Mouse (Mus musculus) embryonic facial prominence, embryonic 14.5 days (tissue): ENCODE data around the gene Mier3. TPM values are rescaled to one million over a fixed set of nuclear protein-coding genes. Genes with fewer than 3 reads are reported as not detected.

Experiments used
- ATAC-seq: fragments of 200-750 bp; cut with Nextera tagmentation; 2 replicates; pipeline ENCODE4 v1.8.0; 2017; ENCODE audit warnings: low read depth, moderate number of reproducible peaks, moderate TSS enrichment
- DNase-seq: peaks from one replicate; pipeline ENCODE4 v3.0.0-alpha.2; 2015; ENCODE audit warnings: low spot score
- H3K27ac ChIP-seq: fragments of 300-500 bp; sonication (generic); replicated peaks from 2 replicates; pipeline ENCODE4 v1.5.1; 2014; ENCODE audit warnings: low read depth, mild to moderate bottlenecking, low read length, moderate library complexity
- H3K27me3 ChIP-seq: fragments of 300-500 bp; sonication (generic); replicated peaks from 2 replicates; pipeline ENCODE4 v1.6.1; 2014; ENCODE audit warnings: low read length; ENCODE audit not compliant: control insufficient read depth, insufficient read depth
- H3K36me3 ChIP-seq: fragments of 300-500 bp; sonication (generic); 2 replicates; pipeline ENCODE4 v1.6.1; 2014; ENCODE audit warnings: low read length, mixed read lengths; ENCODE audit not compliant: control insufficient read depth, insufficient read depth
- H3K4me1 ChIP-seq: fragments of 300-500 bp; sonication (generic); 2 replicates; pipeline ENCODE4 v1.6.1; 2014; ENCODE audit warnings: antibody characterized with exemption, low read length; ENCODE audit not compliant: control insufficient read depth, insufficient read depth
- H3K4me2 ChIP-seq: fragments of 300-500 bp; sonication (generic); 2 replicates; pipeline ENCODE4 v1.6.1; 2014; ENCODE audit warnings: low read depth, mild to moderate bottlenecking, low read length, moderate library complexity, mixed read lengths
- H3K4me3 ChIP-seq: fragments of 300-500 bp; sonication (generic); 2 replicates; pipeline ENCODE4 v1.5.1; 2014; ENCODE audit warnings: low read depth, mild to moderate bottlenecking, low read length
- H3K9ac ChIP-seq: fragments of 300-500 bp; sonication (generic); 2 replicates; pipeline ENCODE4 v1.6.1; 2014; ENCODE audit warnings: low read depth, mild to moderate bottlenecking, low read length, moderate library complexity, mixed read lengths
- H3K9me3 ChIP-seq: fragments of 300-500 bp; sonication (generic); 2 replicates; pipeline ENCODE4 v1.6.1; 2016; ENCODE audit warnings: low read length; ENCODE audit not compliant: control insufficient read depth
- WGBS: fragments of 180-500 bp; shearing (Covaris S2); extraction: QIAGEN DNeasy Blood & Tissue Kit; methylation state at CpG from one replicate; pipeline ENCODE4 v1.1.7; 2014; 5-methylcytosine and 5-hydroxymethylcytosine counted together
- polyA plus RNA-seq: library from polyadenylated mRNA; unstranded; fragments of >200 nt; fragmentation: Nextera tagmentation; extraction: Ambion mirVana; gene quantifications from 2 replicates; pipeline ENCODE4 v1.2.1, GENCODE M21; 2014

The Mier3 gene
- polyA plus RNA-seq, 1 experiment from 2014 or later = 28.4 TPM

DNA sequence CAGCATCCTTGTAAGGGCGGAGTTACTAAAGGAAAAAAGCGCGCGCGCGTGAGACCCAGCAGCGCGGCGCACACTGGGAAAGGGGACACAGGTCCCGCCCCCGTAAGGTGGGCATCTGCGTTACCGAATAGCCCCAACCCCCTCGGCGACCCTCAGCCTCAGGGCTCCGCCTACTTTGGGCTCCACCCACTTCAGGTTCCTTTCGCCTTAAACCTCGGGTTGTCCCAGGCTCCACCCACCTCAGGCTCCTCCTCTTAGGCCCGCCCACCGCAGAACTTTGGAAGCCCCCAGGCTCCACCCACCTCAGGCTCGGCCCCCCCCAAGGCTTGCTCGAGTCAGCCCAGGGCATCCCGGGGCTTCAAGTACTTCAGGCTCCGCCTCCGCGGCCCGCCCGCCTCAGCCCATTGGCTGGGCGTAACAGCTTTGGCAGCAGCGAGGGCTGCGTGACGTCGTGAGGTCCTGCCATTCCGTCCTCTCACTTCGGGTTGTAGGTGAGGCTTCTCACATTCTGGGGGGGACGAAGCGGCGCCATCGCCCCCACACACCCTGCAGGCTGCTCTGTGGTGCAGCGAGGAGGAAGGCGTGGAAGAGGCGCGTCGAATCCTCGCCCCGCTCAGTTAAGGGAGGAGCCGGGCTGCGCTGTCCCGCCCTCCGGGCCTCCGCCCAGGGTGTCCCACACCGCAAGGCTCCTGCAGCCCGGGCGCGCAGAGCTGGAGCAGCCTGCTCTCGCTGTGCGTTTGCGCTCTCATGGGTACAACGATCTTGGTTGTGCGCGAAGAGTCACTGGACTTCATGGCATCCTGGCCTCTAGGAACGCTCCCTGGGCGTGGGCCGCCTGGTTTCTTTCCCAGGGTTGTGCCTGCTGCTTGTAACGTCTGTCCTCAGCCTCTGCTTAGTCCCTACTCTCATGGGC is 44.6 kb downstream of the Mier3 start:
- peak; percentile 99 for ATAC-seq
- under 1% methylated on average over 42 of the region's 65 CpGs for WGBS
- peak; percentile 100 for DNase-seq
- Histone ChIP-seq H3K36me3 (no peaks in the 10 kb centered on the region), H3K27me3 (no peaks in the 10 kb centered on the region), H3K4me1 (peaks cover 7% of the 10 kb centered on the region; the same call in 1 of the 2 replicates), H3K27ac (peak overlapping the region; percentile 87), H3K9me3 (peaks cover 8% of the 10 kb centered on the region), H3K4me3 (peak overlapping the region; percentile 62), H3K4me2 (peak overlapping the region; percentile 87), H3K9ac (peak overlapping the region; percentile 76)

DNA sequence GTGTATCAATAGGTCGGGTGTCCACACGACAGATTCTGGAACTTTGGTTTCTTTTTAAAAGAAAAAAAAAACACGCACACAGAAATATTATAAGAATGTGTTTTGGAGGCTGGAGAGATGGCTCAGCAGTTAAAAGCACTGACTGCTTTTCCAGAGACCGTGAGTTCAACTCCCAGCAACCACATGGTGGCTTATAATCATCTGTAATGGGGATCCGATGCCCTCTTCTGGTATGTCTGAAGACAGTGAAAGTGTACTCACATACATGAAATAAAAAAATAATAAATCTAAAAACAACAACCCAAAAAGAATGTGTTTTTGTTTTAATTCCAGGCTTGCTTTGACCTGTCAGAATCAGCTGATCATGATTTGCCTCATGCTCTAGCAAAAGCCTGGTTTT is 46.1 kb downstream of the Mier3 start:
- DNase-seq (no peak), ATAC-seq (no peak)
- 90% methylated on average over 5 of the region's 5 CpGs for WGBS
- no peak overlapping the region for H3K27ac ChIP-seq
- no peak overlapping the region for H3K4me2 ChIP-seq
- H3K9ac ChIP-seq = no peak overlapping the region
- H3K36me3 ChIP-seq = no peaks in the 10 kb centered on the region
- H3K4me3 ChIP-seq = no peak overlapping the region
- H3K4me1 ChIP-seq = peaks cover 7% of the 10 kb centered on the region; the same call in 1 of the 2 replicates
- peaks cover 8% of the 10 kb centered on the region for H3K9me3 ChIP-seq
- no peaks in the 10 kb centered on the region for H3K27me3 ChIP-seq

DNA sequence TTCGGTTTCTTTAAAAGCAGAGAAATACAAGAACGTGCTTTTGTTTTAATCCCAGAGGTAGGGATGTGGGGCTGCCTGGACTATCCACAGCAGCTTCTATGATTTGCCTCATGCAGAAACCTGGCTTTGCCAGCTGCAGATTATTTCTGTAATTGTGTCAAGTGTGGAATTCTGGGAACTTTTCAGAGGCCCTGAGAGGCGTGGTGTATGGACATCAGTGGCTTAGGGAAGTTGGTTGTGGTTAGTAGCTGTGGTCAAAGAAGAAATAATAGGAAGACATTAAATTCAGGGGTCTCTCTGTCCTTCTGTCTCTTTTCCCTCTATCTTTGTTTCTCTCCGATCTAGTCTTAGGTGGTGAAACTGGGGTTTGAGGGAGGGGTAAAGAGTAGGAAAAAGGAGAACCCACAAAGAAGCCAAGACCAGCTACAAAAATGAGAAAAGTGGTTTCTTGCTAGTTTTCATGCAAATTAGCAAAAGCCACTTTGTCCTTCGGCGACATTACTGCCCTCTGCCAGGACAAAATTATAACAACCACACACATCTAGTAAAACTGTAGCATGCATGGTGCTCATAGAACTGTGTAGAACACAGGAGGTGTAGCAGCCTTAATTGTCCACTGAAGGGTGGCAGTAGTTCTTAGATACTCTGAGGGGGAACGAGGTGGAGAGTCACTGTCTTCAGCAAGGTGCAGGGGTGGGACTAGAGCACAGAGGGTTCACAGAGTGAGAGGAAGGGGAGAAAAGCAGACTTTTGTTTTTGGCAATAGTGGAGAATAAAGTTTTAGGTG is 60.6 kb downstream of the Mier3 start:
- Histone ChIP-seq H3K4me1 (no peaks in the 10 kb centered on the region), H3K4me2 (no peak overlapping the region), H3K27ac (no peak overlapping the region), H3K9me3 (0 out of 2 replicates have a peak, but pooled peaks cover 4% of the 10 kb centered on the region), H3K27me3 (no peaks in the 10 kb centered on the region), H3K4me3 (no peak overlapping the region), H3K9ac (no peak overlapping the region), H3K36me3 (no peaks in the 10 kb centered on the region)
- ATAC-seq (no peak), DNase-seq (no peak)
- WGBS = 72% methylated on average over 7 of the region's 7 CpGs

DNA sequence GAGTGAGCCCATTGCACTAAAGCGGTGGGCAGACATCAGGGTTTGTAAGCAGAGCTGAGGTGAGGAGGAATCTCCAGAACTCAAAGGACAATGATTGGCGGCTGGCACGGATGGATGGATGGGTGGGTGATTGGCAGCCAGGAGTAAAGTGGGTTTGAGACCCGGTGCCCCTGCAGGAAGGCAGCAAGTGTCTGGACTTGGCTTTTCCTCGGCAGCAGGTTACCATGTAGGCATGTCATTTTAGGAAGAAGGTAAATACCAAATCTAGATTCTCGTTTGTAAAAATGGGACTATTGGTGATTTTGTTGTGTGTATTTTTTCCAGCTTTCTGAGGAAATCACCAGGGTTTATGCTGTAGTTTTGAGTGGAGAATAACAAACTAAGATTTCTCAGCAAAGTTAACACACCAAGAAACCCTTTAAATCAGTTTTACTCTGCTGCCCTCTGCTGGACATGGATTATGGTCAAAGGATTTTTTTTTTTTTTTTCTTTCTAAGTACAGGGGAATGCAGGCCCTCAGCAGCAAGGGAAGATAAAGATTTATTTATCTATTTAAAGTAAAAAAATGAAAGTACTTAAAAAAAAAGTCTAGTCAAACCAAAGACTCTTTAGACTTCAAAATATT is 61.3 kb downstream of the Mier3 start:
- Histone ChIP-seq H3K9ac (no peak overlapping the region), H3K27me3 (no peaks in the 10 kb centered on the region), H3K4me2 (no peak overlapping the region), H3K36me3 (no peaks in the 10 kb centered on the region), H3K27ac (no peak overlapping the region), H3K9me3 (0 out of 2 replicates have a peak, but pooled peaks cover 4% of the 10 kb centered on the region), H3K4me3 (no peak overlapping the region), H3K4me1 (no peaks in the 10 kb centered on the region)
- ATAC-seq = no peak
- DNase-seq = peak; percentile 86
- 50% methylated on average over 6 of the region's 6 CpGs for WGBS

DNA sequence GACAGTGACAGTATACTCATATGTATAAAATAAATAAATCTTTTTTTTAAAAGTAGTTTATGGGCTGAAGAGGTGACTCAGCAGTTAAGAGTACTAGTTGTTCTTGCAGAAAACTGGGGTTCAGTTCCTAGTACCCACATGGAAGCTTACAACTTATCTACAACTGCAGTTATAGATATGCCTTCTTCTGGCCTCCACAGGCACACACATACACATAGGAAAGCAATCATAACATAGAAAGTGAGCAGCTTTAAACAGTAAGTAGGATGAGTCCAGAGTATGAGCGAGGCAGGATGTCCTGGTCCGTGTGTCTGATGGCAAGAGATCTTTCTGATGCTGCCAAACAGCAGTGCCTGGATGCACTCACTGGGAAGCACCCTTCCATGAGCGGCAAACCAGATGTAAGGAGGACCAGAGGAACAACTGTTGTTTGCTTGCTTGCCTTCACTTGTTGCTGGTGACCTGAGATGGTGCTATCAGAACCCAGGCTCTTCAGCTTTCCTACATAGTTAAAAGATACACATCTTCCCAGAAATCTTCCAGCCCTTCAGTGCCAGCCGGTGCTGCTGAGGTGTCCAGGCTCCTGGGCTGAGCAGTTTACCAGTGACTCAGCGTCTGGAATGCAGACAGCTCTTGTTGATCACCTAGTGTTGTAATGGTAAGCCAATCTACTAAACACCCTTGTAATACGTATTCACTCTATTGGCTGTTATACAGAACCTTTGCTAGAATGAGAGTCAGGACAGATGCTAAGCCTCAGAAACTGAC is 63.6 kb downstream of the Mier3 start:
- Histone ChIP-seq H3K27me3 (no peaks in the 10 kb centered on the region), H3K9me3 (no peaks in the 10 kb centered on the region), H3K4me1 (no peaks in the 10 kb centered on the region), H3K27ac (no peak overlapping the region), H3K4me3 (no peak overlapping the region), H3K9ac (no peak overlapping the region), H3K4me2 (no peak overlapping the region), H3K36me3 (peaks cover 18% of the 10 kb centered on the region)
- DNase-seq = no peak
- no peak for ATAC-seq
- WGBS = 73% methylated on average over 6 of the region's 6 CpGs

DNA sequence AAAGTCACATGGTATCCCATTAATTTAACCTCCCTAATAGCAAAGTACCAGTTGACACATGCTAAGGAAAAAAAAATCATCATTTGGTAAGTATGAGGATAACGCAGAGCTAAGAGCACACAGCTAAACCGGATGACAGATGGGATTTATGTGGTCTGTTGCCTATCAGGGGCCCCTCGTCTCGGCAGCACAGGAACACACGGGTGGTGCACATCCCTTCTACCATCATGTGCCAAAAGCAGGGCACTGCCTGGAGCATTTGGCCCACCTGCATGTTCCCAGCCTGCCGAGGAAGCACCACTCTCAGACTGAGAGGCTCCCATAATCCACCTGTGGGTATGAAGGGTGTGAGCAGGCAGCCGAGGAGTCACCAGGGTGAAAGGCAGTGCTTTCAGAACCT is 64.4 kb downstream of the Mier3 start:
- Histone ChIP-seq H3K9me3 (no peaks in the 10 kb centered on the region), H3K4me1 (no peaks in the 10 kb centered on the region), H3K36me3 (peaks cover 26% of the 10 kb centered on the region), H3K4me2 (no peak overlapping the region), H3K27ac (no peak overlapping the region), H3K9ac (no peak overlapping the region), H3K27me3 (no peaks in the 10 kb centered on the region), H3K4me3 (no peak overlapping the region)
- DNase-seq (no peak), ATAC-seq (0 out of 2 replicates have a peak, but pooled peaks have one; percentile 18)
- WGBS = 71% methylated on average over 7 of the region's 7 CpGs

DNA sequence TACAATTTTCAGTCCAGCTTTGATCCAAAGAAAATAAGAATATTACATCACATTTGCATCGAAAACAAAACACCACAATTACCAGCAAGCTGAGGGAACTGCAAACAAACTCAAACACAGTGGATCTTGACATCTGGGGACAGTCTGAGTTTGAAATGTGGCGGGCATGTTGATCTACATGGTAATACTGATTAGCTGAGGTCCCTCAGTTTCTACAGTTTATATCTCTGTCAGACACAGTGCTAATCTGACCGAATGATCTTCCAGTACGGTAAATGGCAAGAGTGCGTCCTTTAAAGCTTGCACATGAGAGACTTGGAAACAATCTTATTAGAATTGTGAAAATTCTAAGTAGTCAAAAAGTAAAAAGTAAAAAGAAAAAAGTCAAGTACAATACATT is 66.1 kb downstream of the Mier3 start:
- no peak for ATAC-seq
- H3K27me3 ChIP-seq = no peaks in the 10 kb centered on the region
- no peaks in the 10 kb centered on the region for H3K4me1 ChIP-seq
- no peak overlapping the region for H3K4me2 ChIP-seq
- no peak for DNase-seq
- no peak overlapping the region for H3K27ac ChIP-seq
- H3K9ac ChIP-seq = no peak overlapping the region
- peaks cover 42% of the 10 kb centered on the region for H3K36me3 ChIP-seq
- H3K4me3 ChIP-seq = no peak overlapping the region
- no peaks in the 10 kb centered on the region for H3K9me3 ChIP-seq
- 93% methylated on average over 5 of the region's 5 CpGs for WGBS
